Mouse (Mus musculus): ENCODE measurements around the gene Rab5c. TPM values are rescaled to one million over a fixed set of nuclear protein-coding genes. Genes with fewer than 3 reads are reported as not detected.

Gene Rab5c
- polyA plus RNA-seq, 1 experiment from 2014 or later: 28.5 TPM

Other genes starting within 250 kb of the Rab5c start
- 138 and 141 TPM in 2 replicates for gene Acly, start 210.2 kb downstream of the Rab5c start, polyA plus RNA-seq (2015; fragmentation: Nextera tagmentation; extraction: Ambion mirVana)
- gene Ttc25, start 192.6 kb downstream of the Rab5c start, polyA plus RNA-seq (2015; fragmentation: Nextera tagmentation; extraction: Ambion mirVana): 0.66 and 0.80 TPM in 2 replicates
- gene Cnp, start 163.3 kb downstream of the Rab5c start, polyA plus RNA-seq (2015; fragmentation: Nextera tagmentation; extraction: Ambion mirVana): 28.0 and 31.4 TPM in 2 replicates
- gene Nkiras2, start 119.0 kb downstream of the Rab5c start, polyA plus RNA-seq (2015; fragmentation: Nextera tagmentation; extraction: Ambion mirVana): 78.9 and 79.0 TPM in 2 replicates
- gene Dnajc7, start 118.0 kb downstream of the Rab5c start, polyA plus RNA-seq (2015; fragmentation: Nextera tagmentation; extraction: Ambion mirVana): 277 and 293 TPM in 2 replicates
- 1.7 and 2.3 TPM in 2 replicates for gene Zfp385c, start 45.8 kb downstream of the Rab5c start, polyA plus RNA-seq (2015; fragmentation: Nextera tagmentation; extraction: Ambion mirVana)
- 3.4 and 5.2 TPM in 2 replicates for gene Dhx58, start 33.9 kb downstream of the Rab5c start, polyA plus RNA-seq (2015; fragmentation: Nextera tagmentation; extraction: Ambion mirVana)
- 54.9 and 61.0 TPM in 2 replicates for gene Kat2a, start 25.8 kb downstream of the Rab5c start, polyA plus RNA-seq (2015; fragmentation: Nextera tagmentation; extraction: Ambion mirVana)
- 0.39 TPM in 1 of 2 replicates, not detected in the other for gene Hspb9, start 24.4 kb downstream of the Rab5c start, polyA plus RNA-seq (2015; fragmentation: Nextera tagmentation; extraction: Ambion mirVana)
- 0.08 and 0.14 TPM in 2 replicates for gene Kcnh4, start 21.7 kb upstream of the Rab5c start, polyA plus RNA-seq (2015; fragmentation: Nextera tagmentation; extraction: Ambion mirVana)
- not detected in 2 replicates for gene Hcrt, start 24.7 kb upstream of the Rab5c start, polyA plus RNA-seq (2015; fragmentation: Nextera tagmentation; extraction: Ambion mirVana)
- 6.3 and 7.0 TPM in 2 replicates for gene Ghdc, start 32.7 kb upstream of the Rab5c start, polyA plus RNA-seq (2015; fragmentation: Nextera tagmentation; extraction: Ambion mirVana)
- gene Stat5b, start 112.5 kb upstream of the Rab5c start, polyA plus RNA-seq (2015; fragmentation: Nextera tagmentation; extraction: Ambion mirVana): 19.1 and 19.9 TPM in 2 replicates
- 4.9 and 6.6 TPM in 2 replicates for gene Stat5a, start 121.1 kb upstream of the Rab5c start, polyA plus RNA-seq (2015; fragmentation: Nextera tagmentation; extraction: Ambion mirVana)
- 40.7 and 48.3 TPM in 2 replicates for gene Stat3, start 201.3 kb upstream of the Rab5c start, polyA plus RNA-seq (2015; fragmentation: Nextera tagmentation; extraction: Ambion mirVana)
- gene Cavin1, start 232.7 kb upstream of the Rab5c start, polyA plus RNA-seq (2015; fragmentation: Nextera tagmentation; extraction: Ambion mirVana): 152 and 169 TPM in 2 replicates